ENCODE assay signal across 27 mouse cellular contexts in the genomic region with DNA sequence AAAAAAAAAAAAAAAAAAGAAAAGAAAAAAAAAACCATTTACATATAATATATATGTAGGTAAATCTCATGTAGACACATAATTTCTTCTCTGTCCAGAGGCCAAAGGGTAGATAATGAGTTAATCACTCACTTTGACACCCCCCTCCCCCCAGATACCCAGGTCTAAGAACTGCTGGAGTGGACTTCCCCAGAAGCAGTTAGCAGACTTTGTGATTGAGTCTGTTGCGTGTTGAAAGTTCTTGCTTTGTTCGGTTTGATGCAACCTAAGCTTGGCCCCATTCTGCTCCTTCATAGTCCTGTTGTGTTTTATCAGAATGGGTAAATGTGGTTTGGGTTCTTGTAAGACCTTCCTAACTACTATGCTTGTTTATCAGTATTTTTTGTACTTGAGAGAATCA. TPM values are rescaled to one million over a fixed set of nuclear protein-coding genes. Genes with fewer than 3 reads are reported as not detected.
DNase-seq lines count a peak whose midpoint lies in the region; ATAC-seq and TF ChIP-seq lines count a peak whose summit lies in the region.
"Had no signal": no experiment of that assay in that cellular context is flagged by ENCODE, and none has a peak within 500 bp of the region (broad histone marks: within the 10 kb centered on the region; RNA-seq: fewer than 3 reads in every experiment).

No protein-coding gene starts in this region.

- H3K27ac ChIP-seq in intestine, embryonic 16.5 days (ENCODE audit: low read length) = no peak overlapping the region
- no peak overlapping the region for H3K27ac ChIP-seq in intestine, embryonic 15.5 days
- no peak overlapping the region for H3K27ac ChIP-seq in MEL (ENCODE audit: control insufficient read depth, low read depth, low read length)
- H3K27ac ChIP-seq in hindbrain, embryonic 12.5 days = no peak overlapping the region
- H3K27ac ChIP-seq: forebrain, embryonic 10.5 days; forebrain, embryonic 13.5 days; gastrocnemius, adult 2 months; heart, embryonic 15.5 days; hindbrain, embryonic 15.5 days had no signal

- no peak for TF ChIP-seq CTCF in MEL (IDR thresholded peaks at IDR 0.05 in 2 of 3, conservative IDR thresholded peaks at IDR 0.05 in 1 of 3; ENCODE audit: control insufficient read depth in 1 of 3, insufficient read depth in 1 of 3, low read depth in 2 of 3, low read length in 3 of 3, poor library complexity in 1 of 3, severe bottlenecking in 1 of 3)

- TF ChIP-seq POLR2A in MEL (IDR thresholded peaks at IDR 0.05; ENCODE audit: control insufficient read depth in 1 of 2, insufficient read depth in 1 of 2, low read depth in 1 of 2, low read length in 2 of 2, poor library complexity in 1 of 2) = no peak

- H3K9ac ChIP-seq in intestine, embryonic 16.5 days (ENCODE audit: low read depth, low read length) = no peak overlapping the region
- no peak overlapping the region for H3K9ac ChIP-seq in intestine, embryonic 15.5 days
- no peak overlapping the region for H3K9ac ChIP-seq in MEL (ENCODE audit: control insufficient read depth, low read depth, low read length, poor library complexity, severe bottlenecking)
- H3K9ac ChIP-seq in hindbrain, embryonic 12.5 days = no peak overlapping the region
- H3K9ac ChIP-seq: forebrain, embryonic 13.5 days; heart, embryonic 12.5 days; heart, embryonic 15.5 days; hindbrain, embryonic 15.5 days had no signal

- no peak overlapping the region for H3K4me2 ChIP-seq in intestine, embryonic 16.5 days (ENCODE audit: low read depth, low read length)
- H3K4me2 ChIP-seq in intestine, embryonic 15.5 days (replicated peaks) = no peak overlapping the region
- no peak overlapping the region for H3K4me2 ChIP-seq in hindbrain, embryonic 12.5 days (replicated peaks)
- H3K4me2 ChIP-seq: forebrain, embryonic 13.5 days; heart, embryonic 12.5 days; heart, embryonic 15.5 days; hindbrain, embryonic 15.5 days had no signal

- H3K79me2 ChIP-seq in MEL (ENCODE audit: control insufficient read depth, insufficient read depth, low read length, poor library complexity) = no peaks in the 10 kb centered on the region

- no peak for TF ChIP-seq EP300 in MEL (IDR thresholded peaks at IDR 0.05; ENCODE audit: low read depth in 1 of 2, low read length in 2 of 2)

- peak; percentile 53; the same call in 1 of the 2 replicates for ATAC-seq in intestine, embryonic 16.5 days
- ATAC-seq in intestine, embryonic 15.5 days = no peak
- ATAC-seq in inflammation-experienced regulatory T-cells, adult 6 months = peak; percentile 47
- no peak for ATAC-seq in hindbrain, embryonic 12.5 days (ENCODE audit: low FRiP score)
- ATAC-seq: forebrain, embryonic 13.5 days; forebrain, embryonic 16.5 days; Patski had no signal

- no peak for TF ChIP-seq RAD21 in MEL (IDR thresholded peaks at IDR 0.05; ENCODE audit: low read depth, low read length)

- WGBS in intestine, embryonic 16.5 days = 67% methylated on average over 2 of the region's 2 CpGs
- 83% methylated on average over 2 of the region's 2 CpGs for WGBS in intestine, embryonic 15.5 days
- WGBS in hindbrain, embryonic 12.5 days = 80% methylated on average over 2 of the region's 2 CpGs

- no peaks in the 10 kb centered on the region for H3K27me3 ChIP-seq in intestine, embryonic 16.5 days (replicated peaks; ENCODE audit: control insufficient read depth, insufficient read depth, low read length)
- H3K27me3 ChIP-seq in intestine, embryonic 15.5 days (replicated peaks) = no peaks in the 10 kb centered on the region
- H3K27me3 ChIP-seq in MEL (ENCODE audit: control insufficient read depth in 1 of 2, insufficient read depth in 2 of 2, low read length in 2 of 2) = no peaks in the 10 kb centered on the region
- H3K27me3 ChIP-seq in hindbrain, embryonic 12.5 days = no peaks in the 10 kb centered on the region
- H3K27me3 ChIP-seq: forebrain, embryonic 13.5 days; heart, embryonic 12.5 days; heart, embryonic 15.5 days; hindbrain, embryonic 15.5 days; Patski had no signal

- H3K36me3 ChIP-seq in intestine, embryonic 16.5 days (ENCODE audit: control insufficient read depth, insufficient read depth, low read length) = no peaks in the 10 kb centered on the region
- no peaks in the 10 kb centered on the region for H3K36me3 ChIP-seq in intestine, embryonic 15.5 days
- no peaks in the 10 kb centered on the region for H3K36me3 ChIP-seq in MEL (ENCODE audit: control insufficient read depth in 1 of 2, insufficient read depth in 2 of 2, low read length in 2 of 2)
- H3K36me3 ChIP-seq in hindbrain, embryonic 12.5 days = no peaks in the 10 kb centered on the region
- H3K36me3 ChIP-seq: forebrain, embryonic 10.5 days; hindbrain, embryonic 15.5 days had no signal

- no peak overlapping the region for H3K4me3 ChIP-seq in intestine, embryonic 16.5 days (ENCODE audit: low read length)
- no peak overlapping the region for H3K4me3 ChIP-seq in intestine, embryonic 15.5 days (replicated peaks)
- H3K4me3 ChIP-seq in MEL (ENCODE audit: control insufficient read depth in 1 of 2, insufficient read depth in 1 of 2, low read depth in 2 of 2, low read length in 2 of 2) = no peak overlapping the region
- no peak overlapping the region for H3K4me3 ChIP-seq in hindbrain, embryonic 12.5 days
- H3K4me3 ChIP-seq: forebrain, embryonic 10.5 days; forebrain, embryonic 13.5 days; gastrocnemius, adult 2 months; heart, embryonic 12.5 days; heart, embryonic 15.5 days; hindbrain, embryonic 15.5 days had no signal

- H3K9me3 ChIP-seq in intestine, embryonic 16.5 days (ENCODE audit: control insufficient read depth, low read length) = no peaks in the 10 kb centered on the region
- no peaks in the 10 kb centered on the region for H3K9me3 ChIP-seq in intestine, embryonic 15.5 days
- H3K9me3 ChIP-seq in MEL (replicated peaks; ENCODE audit: insufficient read depth, low read length) = no peaks in the 10 kb centered on the region
- H3K9me3 ChIP-seq in hindbrain, embryonic 12.5 days (replicated peaks) = no peaks in the 10 kb centered on the region
- H3K9me3 ChIP-seq: forebrain, embryonic 10.5 days; forebrain, embryonic 13.5 days; heart, embryonic 12.5 days; heart, embryonic 15.5 days; hindbrain, embryonic 15.5 days had no signal

- DNase-seq in CD4-positive, CD25-positive, alpha-beta regulatory T cell, adult 2 months (ENCODE audit: low read depth, low spot score) = peak; percentile 64
- peak; percentile 12 for DNase-seq in MEL (ENCODE audit: low read depth, low spot score)
- no peak for DNase-seq in retina, embryonic 14.5 days (ENCODE audit: low spot score)
- no peak for DNase-seq in frontal cortex, adult 2 months (ENCODE audit: extremely low spot score in 1 of 2, low spot score in 1 of 2)
- DNase-seq: adrenal gland, adult 8-10 months; adrenal gland, postnatal 25 days; B cell, adult 2 months; cerebellum, adult 18-20 months; cerebellum, adult 9-10 months; cerebellum, postnatal 14 days; gastrocnemius, adult 2 months; gastrocnemius, postnatal 14 days; heart, adult 11 months; heart, postnatal 10 days; heart, postnatal 4 days; kidney, adult 18-20 months had no signal

- no peaks in the 10 kb centered on the region for H3K4me1 ChIP-seq in intestine, embryonic 16.5 days (ENCODE audit: control insufficient read depth, insufficient read depth, low read length)
- no peaks in the 10 kb centered on the region for H3K4me1 ChIP-seq in intestine, embryonic 15.5 days (replicated peaks)
- H3K4me1 ChIP-seq in MEL (ENCODE audit: control insufficient read depth in 1 of 2, insufficient read depth in 2 of 2, low read length in 2 of 2) = no peaks in the 10 kb centered on the region
- H3K4me1 ChIP-seq in hindbrain, embryonic 12.5 days = no peaks in the 10 kb centered on the region
- H3K4me1 ChIP-seq: forebrain, embryonic 10.5 days; forebrain, embryonic 13.5 days; hindbrain, embryonic 15.5 days had no signal

TF ChIP-seq in MEL, 35 proteins besides CTCF, POLR2A, EP300 and RAD21:
- TF ChIP-seq ZKSCAN1 (IDR thresholded peaks at IDR 0.05; ENCODE audit: low read depth, low read length) (no peak), ZNF384 (IDR thresholded peaks at IDR 0.05; ENCODE audit: low read depth, low read length) (no peak), POLR2AphosphoS5 (IDR thresholded peaks at IDR 0.05; ENCODE audit: borderline replicate concordance, low read depth, low read length) (no peak), RCOR1 (IDR thresholded peaks at IDR 0.05; ENCODE audit: low read depth, low read length) (no peak), GATA1 (IDR thresholded peaks at IDR 0.05; ENCODE audit: low read depth, low read length) (no peak), ELF1 (IDR thresholded peaks at IDR 0.05; ENCODE audit: low read depth, low read length) (no peak), JUND (IDR thresholded peaks at IDR 0.05; ENCODE audit: low read depth, low read length) (no peak), MAZ (IDR thresholded peaks at IDR 0.05; ENCODE audit: low read depth, low read length) (no peak), TAL1 (IDR thresholded peaks at IDR 0.05; ENCODE audit: low read length) (no peak), MAX (IDR thresholded peaks at IDR 0.05; ENCODE audit: low read length) (no peak), SIN3A (IDR thresholded peaks at IDR 0.05; ENCODE audit: low read length) (no peak), MAFK (IDR thresholded peaks at IDR 0.05; ENCODE audit: borderline replicate concordance, low read depth, low read length) (no peak), CHD2 (IDR thresholded peaks at IDR 0.05; ENCODE audit: low read length) (no peak), USF2 (IDR thresholded peaks at IDR 0.05; ENCODE audit: borderline replicate concordance in 1 of 2, insufficient read depth in 1 of 2, low read depth in 1 of 2, low read length in 2 of 2) (no peak), USF1 (IDR thresholded peaks at IDR 0.05; ENCODE audit: low read depth, low read length) (no peak), POLR2AphosphoS2 (IDR thresholded peaks at IDR 0.05; ENCODE audit: low read length) (no peak), TCF12 (IDR thresholded peaks at IDR 0.05; ENCODE audit: low read depth, low read length) (no peak)

RNA-seq across cellular contexts. Expression of a gene that starts 45.9 kb away (rescaled TPM):
- polyA plus RNA-seq in intestine, embryonic 16.5 days (2015; fragmentation: Nextera tagmentation; extraction: Ambion mirVana) = 31.6 and 42.0 TPM in 2 replicates
- 24.2 and 25.0 TPM in 2 replicates for polyA plus RNA-seq in intestine, embryonic 15.5 days (2015; fragmentation: Nextera tagmentation; extraction: Ambion mirVana)
- total RNA-seq in MEL (2012; rRNA removed) = 9.4 and 9.6 TPM in 2 replicates
- polyA plus RNA-seq in MEL (2012; ENCODE audit: insufficient read depth in 1 of 2, insufficient read length in 2 of 2, low read depth in 1 of 2, low replicate concordance in 2 of 2, missing spikeins in 1 of 2) = 10 to 100 TPM in 1 of 2 experiments, not detected in 1; 10.5 TPM
- polyA plus RNA-seq in inflammation-experienced regulatory T-cells, adult 6 months (2017; shearing (Covaris generic)) = 10 to 100 TPM; 53.4 to 55.6 (median 53.7) TPM
- polyA plus RNA-seq in hindbrain, embryonic 12.5 days (2016; fragmentation: Nextera tagmentation; extraction: Ambion mirVana) = 10.1 and 14.4 TPM in 2 replicates
- 20.5 and 21.7 TPM in 2 replicates for polyA plus RNA-seq in frontal cortex, adult 2 months (2012; rRNA removed)

Comparison
In these comparisons a context has a peak if more than half of its experiments do, and no peak if none do; other contexts are left out.
1. ATAC-seq: peak in intestine, embryonic 16.5 days (single experiment) and inflammation-experienced regulatory T-cells, adult 6 months (single experiment); none in intestine, embryonic 15.5 days (single experiment) and hindbrain, embryonic 12.5 days (single experiment).
2. DNase-seq: peak in CD4-positive, CD25-positive, alpha-beta regulatory T cell, adult 2 months (single experiment) and MEL (single experiment); none in retina, embryonic 14.5 days (single experiment) and frontal cortex, adult 2 months (0 of 2).